Mouse (Mus musculus): ENCODE measurements around the gene Nfkb2. TPM values are rescaled to one million over a fixed set of nuclear protein-coding genes. Genes with fewer than 3 reads are reported as not detected.

The Nfkb2 gene
- polyA plus RNA-seq, 1 experiment from 2014 or later = 9.2 TPM

GRCm38 (mm10) chr19:46306268-46306610, 2.1 kb downstream of the Nfkb2 start:
- 55% methylated on average over 5 of the region's 5 CpGs for WGBS
- no peaks in the 10 kb centered on the region for H3K9me3 ChIP-seq (ENCODE audit: control insufficient read depth, low read length)
- H3K4me1 ChIP-seq (replicated peaks; ENCODE audit: control insufficient read depth, insufficient read depth, low read length) = peaks cover 15% of the 10 kb centered on the region
- peak overlapping the region; percentile 64 for H3K4me3 ChIP-seq (ENCODE audit: low read depth, low read length)
- H3K27ac ChIP-seq (ENCODE audit: low read depth) = no peak overlapping the region
- DNase-seq (ENCODE audit: low spot score) = no peak
- peak overlapping the region; percentile 55 for H3K9ac ChIP-seq (ENCODE audit: low read length)
- no peaks in the 10 kb centered on the region for H3K27me3 ChIP-seq (replicated peaks; ENCODE audit: control insufficient read depth, insufficient read depth, low read length)
- ATAC-seq (replicated peaks; ENCODE audit: low FRiP score, low TSS enrichment, low read depth) = no peak
- peaks cover 20% of the 10 kb centered on the region for H3K36me3 ChIP-seq (ENCODE audit: control insufficient read depth, insufficient read depth, low read length)
- H3K4me2 ChIP-seq (ENCODE audit: low read length) = peak overlapping the region; percentile 99

GRCm38 (mm10) chr19:46306751-46307289, 2.7 kb downstream of the Nfkb2 start:
- Histone ChIP-seq H3K27me3 (replicated peaks; ENCODE audit: control insufficient read depth, insufficient read depth, low read length) (no peaks in the 10 kb centered on the region), H3K36me3 (ENCODE audit: control insufficient read depth, insufficient read depth, low read length) (peaks cover 25% of the 10 kb centered on the region), H3K4me1 (replicated peaks; ENCODE audit: control insufficient read depth, insufficient read depth, low read length) (peaks cover 15% of the 10 kb centered on the region), H3K4me2 (ENCODE audit: low read length) (no peak overlapping the region), H3K4me3 (ENCODE audit: low read depth, low read length) (no peak overlapping the region), H3K9ac (ENCODE audit: low read length) (no peak overlapping the region), H3K9me3 (ENCODE audit: control insufficient read depth, low read length) (no peaks in the 10 kb centered on the region), H3K27ac (ENCODE audit: low read depth) (no peak overlapping the region)
- ATAC-seq (replicated peaks; ENCODE audit: low FRiP score, low TSS enrichment, low read depth) (no peak), DNase-seq (ENCODE audit: low spot score) (no peak)
- 91% methylated on average over 9 of the region's 9 CpGs for WGBS

- H3K27me3 ChIP-seq (replicated peaks; ENCODE audit: control insufficient read depth, insufficient read depth, low read length) = no peaks in the 10 kb centered on the region
- ATAC-seq (replicated peaks; ENCODE audit: low FRiP score, low TSS enrichment, low read depth) = no peak
- DNase-seq (ENCODE audit: low spot score) = no peak
- H3K9me3 ChIP-seq (ENCODE audit: control insufficient read depth, low read length) = no peaks in the 10 kb centered on the region
- no peak overlapping the region for H3K4me3 ChIP-seq (ENCODE audit: low read depth, low read length)
- H3K4me2 ChIP-seq (ENCODE audit: low read length) = no peak overlapping the region
- no peak overlapping the region for H3K27ac ChIP-seq (ENCODE audit: low read depth)
- H3K4me1 ChIP-seq (replicated peaks; ENCODE audit: control insufficient read depth, insufficient read depth, low read length) = peaks cover 15% of the 10 kb centered on the region
- WGBS = 85% methylated on average over 16 of the region's 16 CpGs
- peaks cover 31% of the 10 kb centered on the region for H3K36me3 ChIP-seq (ENCODE audit: control insufficient read depth, insufficient read depth, low read length)
- no peak overlapping the region for H3K9ac ChIP-seq (ENCODE audit: low read length)
Observed at GRCm38 (mm10) chr19:46307781-46308180, 3.7 kb downstream of the Nfkb2 start.

- peaks cover 15% of the 10 kb centered on the region for H3K4me1 ChIP-seq (replicated peaks; ENCODE audit: control insufficient read depth, insufficient read depth, low read length)
- no peak for ATAC-seq (replicated peaks; ENCODE audit: low FRiP score, low TSS enrichment, low read depth)
- DNase-seq (ENCODE audit: low spot score) = no peak
- H3K4me3 ChIP-seq (ENCODE audit: low read depth, low read length) = no peak overlapping the region
- no peak overlapping the region for H3K4me2 ChIP-seq (ENCODE audit: low read length)
- WGBS = 69% methylated on average over 16 of the region's 16 CpGs
- no peak overlapping the region for H3K27ac ChIP-seq (ENCODE audit: low read depth)
- H3K9me3 ChIP-seq (ENCODE audit: control insufficient read depth, low read length) = no peaks in the 10 kb centered on the region
- peaks cover 34% of the 10 kb centered on the region for H3K36me3 ChIP-seq (ENCODE audit: control insufficient read depth, insufficient read depth, low read length)
- H3K27me3 ChIP-seq (replicated peaks; ENCODE audit: control insufficient read depth, insufficient read depth, low read length) = no peaks in the 10 kb centered on the region
- H3K9ac ChIP-seq (ENCODE audit: low read length) = no peak overlapping the region; the same call in 1 of the 2 replicates
Observed at GRCm38 (mm10) chr19:46308303-46308702, 4.2 kb downstream of the Nfkb2 start.

GRCm38 (mm10) chr19:46308706-46309435, 4.8 kb downstream of the Nfkb2 start:
- WGBS = 2% methylated on average over 47 of the region's 47 CpGs
- no peak overlapping the region for H3K27ac ChIP-seq (ENCODE audit: low read depth)
- peak; percentile 91 for DNase-seq (ENCODE audit: low spot score)
- no peaks in the 10 kb centered on the region for H3K9me3 ChIP-seq (ENCODE audit: control insufficient read depth, low read length)
- ATAC-seq (replicated peaks; ENCODE audit: low FRiP score, low TSS enrichment, low read depth) = no peak; the same call in 1 of the 2 replicates
- peak overlapping the region; percentile 61 for H3K4me2 ChIP-seq (ENCODE audit: low read length)
- peak overlapping the region; percentile 25; the same call in 1 of the 2 replicates for H3K9ac ChIP-seq (ENCODE audit: low read length)
- H3K4me3 ChIP-seq (ENCODE audit: low read depth, low read length) = peak overlapping the region; percentile 32
- peaks cover 11% of the 10 kb centered on the region for H3K4me1 ChIP-seq (replicated peaks; ENCODE audit: control insufficient read depth, insufficient read depth, low read length)
- peaks cover 34% of the 10 kb centered on the region for H3K36me3 ChIP-seq (ENCODE audit: control insufficient read depth, insufficient read depth, low read length)
- H3K27me3 ChIP-seq (replicated peaks; ENCODE audit: control insufficient read depth, insufficient read depth, low read length) = no peaks in the 10 kb centered on the region

GRCm38 (mm10) chr19:46309651-46310305, 5.7 kb downstream of the Nfkb2 start:
- WGBS = 83% methylated on average over 21 of the region's 21 CpGs
- no peak overlapping the region for H3K27ac ChIP-seq (ENCODE audit: low read depth)
- DNase-seq (ENCODE audit: low spot score) (peak; percentile 52), ATAC-seq (replicated peaks; ENCODE audit: low FRiP score, low TSS enrichment, low read depth) (no peak)
- no peak overlapping the region for H3K4me3 ChIP-seq (ENCODE audit: low read depth, low read length)
- peaks cover 3% of the 10 kb centered on the region; the same call in 1 of the 2 replicates for H3K27me3 ChIP-seq (replicated peaks; ENCODE audit: control insufficient read depth, insufficient read depth, low read length)
- H3K36me3 ChIP-seq (ENCODE audit: control insufficient read depth, insufficient read depth, low read length) = peaks cover 34% of the 10 kb centered on the region
- H3K4me1 ChIP-seq (replicated peaks; ENCODE audit: control insufficient read depth, insufficient read depth, low read length) = peaks cover 20% of the 10 kb centered on the region
- no peak overlapping the region for H3K4me2 ChIP-seq (ENCODE audit: low read length)
- H3K9me3 ChIP-seq (ENCODE audit: control insufficient read depth, low read length) = no peaks in the 10 kb centered on the region
- no peak overlapping the region for H3K9ac ChIP-seq (ENCODE audit: low read length)

- Histone ChIP-seq H3K4me2 (ENCODE audit: low read length) (no peak overlapping the region), H3K27me3 (replicated peaks; ENCODE audit: control insufficient read depth, insufficient read depth, low read length) (peaks cover 6% of the 10 kb centered on the region; the same call in 1 of the 2 replicates), H3K4me1 (replicated peaks; ENCODE audit: control insufficient read depth, insufficient read depth, low read length) (peaks cover 26% of the 10 kb centered on the region), H3K4me3 (ENCODE audit: low read depth, low read length) (no peak overlapping the region), H3K27ac (ENCODE audit: low read depth) (no peak overlapping the region), H3K36me3 (ENCODE audit: control insufficient read depth, insufficient read depth, low read length) (peaks cover 34% of the 10 kb centered on the region), H3K9me3 (ENCODE audit: control insufficient read depth, low read length) (no peaks in the 10 kb centered on the region), H3K9ac (ENCODE audit: low read length) (no peak overlapping the region)
- 91% methylated on average over 12 of the region's 12 CpGs for WGBS
- DNase-seq (ENCODE audit: low spot score) = peak; percentile 49
- no peak for ATAC-seq (replicated peaks; ENCODE audit: low FRiP score, low TSS enrichment, low read depth)
Observed at GRCm38 (mm10) chr19:46310312-46310865, 6.3 kb downstream of the Nfkb2 start.

- Histone ChIP-seq H3K27me3 (replicated peaks; ENCODE audit: control insufficient read depth, insufficient read depth, low read length) (peaks cover 9% of the 10 kb centered on the region), H3K4me3 (ENCODE audit: low read depth, low read length) (no peak overlapping the region), H3K4me1 (replicated peaks; ENCODE audit: control insufficient read depth, insufficient read depth, low read length) (peaks cover 32% of the 10 kb centered on the region), H3K27ac (ENCODE audit: low read depth) (no peak overlapping the region), H3K4me2 (ENCODE audit: low read length) (no peak overlapping the region), H3K36me3 (ENCODE audit: control insufficient read depth, insufficient read depth, low read length) (peaks cover 34% of the 10 kb centered on the region), H3K9ac (ENCODE audit: low read length) (no peak overlapping the region), H3K9me3 (ENCODE audit: control insufficient read depth, low read length) (no peaks in the 10 kb centered on the region)
- DNase-seq (ENCODE audit: low spot score) = no peak
- 87% methylated on average over 9 of the region's 9 CpGs for WGBS
- no peak for ATAC-seq (replicated peaks; ENCODE audit: low FRiP score, low TSS enrichment, low read depth)
Observed at GRCm38 (mm10) chr19:46311341-46311740, 7.2 kb downstream of the Nfkb2 start.
